Mouse (Mus musculus) CH12.LX (cell line): ENCODE measurements at regions not wholly inside any gene's neighbourhood (a gene's known extent, or its start where the extent isn't known, plus 50 kb on each side); places are given as distances from the start of the nearest gene placed in this dataset.

Experiments
- DNase-seq: peaks from one replicate; pipeline ENCODE4 v3.0.0-alpha.2; 2013; ENCODE audit errors: extremely low read depth
- H3K27ac ChIP-seq: 2 replicates; pipeline ENCODE4 v1.5.1; 2012; ENCODE audit warnings: low read depth, mild to moderate bottlenecking, control low read depth, moderate library complexity; ENCODE audit not compliant: insufficient read depth
- H3K27me3 ChIP-seq: replicated peaks from 2 replicates; pipeline ENCODE3; 2012; ENCODE audit warnings: inconsistent platforms
- H3K36me3 ChIP-seq, 2 experiments: replicated peaks in 1 of 2; 2 replicates each; pipeline versions ENCODE3 to v1.6.1; 2012; ENCODE audit warnings: inconsistent platforms in 1 of 2, low read length in 1 of 2, mild to moderate bottlenecking in 1 of 2, mixed read lengths in 1 of 2, moderate library complexity in 1 of 2; ENCODE audit not compliant: control insufficient read depth in 1 of 2, insufficient read depth in 1 of 2
- H3K4me1 ChIP-seq, 2 experiments: 2 replicates each; pipeline ENCODE4 v1.6.1; 2012; ENCODE audit warnings: inconsistent platforms in 1 of 2, moderate library complexity in 1 of 2; ENCODE audit not compliant: insufficient read depth in 2 of 2, control insufficient read depth in 1 of 2
- H3K4me2 ChIP-seq: 2 replicates; pipeline ENCODE4 v1.6.1; 2012; ENCODE audit warnings: low read depth, mild to moderate bottlenecking, control low read depth; ENCODE audit not compliant: poor library complexity, insufficient read depth, severe bottlenecking
- H3K4me3 ChIP-seq, 3 experiments: fragments of 150-350 bp in 1 of 3; sonication (generic) in 1 of 3; replicated peaks in 1 of 3; 2 replicates each; pipeline versions ENCODE3 to v1.5.1; 2011 to 2012; ENCODE audit warnings: low read depth in 2 of 3, low read length in 2 of 3, mild to moderate bottlenecking in 2 of 3, moderate library complexity in 2 of 3, control low read depth in 1 of 3, improper control_type of control experiment in 1 of 3, inconsistent platforms in 1 of 3, mixed read lengths in 1 of 3; ENCODE audit not compliant: poor library complexity in 1 of 3
- H3K79me2 ChIP-seq: replicated peaks from 2 replicates; pipeline ENCODE4 v1.6.1; 2012; ENCODE audit warnings: mild to moderate bottlenecking, moderate library complexity; ENCODE audit not compliant: control insufficient read depth, poor library complexity, insufficient read depth, severe bottlenecking; ENCODE audit errors: extremely low read depth
- H3K9ac ChIP-seq: 2 replicates; pipeline ENCODE4 v1.6.1; 2012; ENCODE audit warnings: low read depth, mild to moderate bottlenecking, control low read depth, moderate library complexity; ENCODE audit not compliant: insufficient read depth
- H3K9me3 ChIP-seq: replicated peaks from 2 replicates; pipeline ENCODE3; 2012; ENCODE audit warnings: low read length, inconsistent platforms, mixed read lengths
- BHLHE40 ChIP-seq: IDR thresholded peaks from 2 replicates; pipeline ENCODE4 v1.6.1; 2011; ENCODE audit warnings: mild to moderate bottlenecking, low read depth, low read length, improper control_type of control experiment
- ELF1 ChIP-seq: IDR thresholded peaks from 2 replicates; pipeline ENCODE4 v1.6.1; 2014; ENCODE audit warnings: low read depth, mild to moderate bottlenecking, inconsistent platforms, low read length, improper control_type of control experiment
- EP300 ChIP-seq: IDR thresholded peaks from 2 replicates; pipeline ENCODE4 v1.6.1; 2011; ENCODE audit warnings: low read length, improper control_type of control experiment
- HCFC1 ChIP-seq: IDR thresholded peaks from 2 replicates; pipeline ENCODE4 v1.6.1; 2012; ENCODE audit warnings: low read depth, mild to moderate bottlenecking, inconsistent platforms, low read length, improper control_type of control experiment
- JUND ChIP-seq: conservative IDR thresholded peaks from 2 replicates; pipeline ENCODE4 v1.6.1; 2011; ENCODE audit warnings: low read depth, low read length, improper control_type of control experiment
- MAX ChIP-seq: IDR thresholded peaks from 2 replicates; pipeline ENCODE4 v1.6.1; 2011; ENCODE audit warnings: low read length, improper control_type of control experiment
- MYC ChIP-seq: IDR thresholded peaks from 2 replicates; pipeline ENCODE4 v1.6.1; 2011; ENCODE audit warnings: low read depth, mild to moderate bottlenecking, improper control_type of control experiment, low read length
- POLR2AphosphoS2 ChIP-seq: IDR thresholded peaks from 2 replicates; pipeline ENCODE4 v1.6.1; 2011; ENCODE audit warnings: low read depth, low read length, improper control_type of control experiment
- SMC3 ChIP-seq: IDR thresholded peaks from 2 replicates; pipeline ENCODE4 v1.6.1; 2011; ENCODE audit warnings: low read depth, low read length, improper control_type of control experiment
- TBP ChIP-seq: conservative IDR thresholded peaks from 2 replicates; pipeline ENCODE4 v1.6.1; 2011; ENCODE audit warnings: low read depth, low read length, improper control_type of control experiment
- UBTF ChIP-seq: IDR thresholded peaks from 2 replicates; pipeline ENCODE4 v1.6.1; 2012; ENCODE audit warnings: low read depth, mild to moderate bottlenecking, inconsistent platforms, low read length, improper control_type of control experiment, moderate library complexity
- USF2 ChIP-seq: conservative IDR thresholded peaks from 2 replicates; pipeline ENCODE4 v1.6.1; 2011; ENCODE audit warnings: low read depth, low read length, improper control_type of control experiment
- ZNF384 ChIP-seq: IDR thresholded peaks from 2 replicates; pipeline ENCODE4 v1.6.1; 2012; ENCODE audit warnings: low read depth, low read length, improper control_type of control experiment, inconsistent platforms
- dilution Hi-C: fragments of 300-500 bp; cut with MboI; formaldehyde crosslinking; loops from 2 replicates; pipeline ENCODE4 v1.14.3; 2020; ENCODE audit warnings: low sequenced_read_pairs; ENCODE audit not compliant: extremely low pct_unique_long_range_greater_than_20kb, extremely low pct_ligation_motif_present
- in situ Hi-C: fragments of 300-500 bp; cut with MboI; formaldehyde crosslinking; loops from 3 replicates; pipeline ENCODE4 v1.14.3; 2019; ENCODE audit warnings: low sequenced_read_pairs, low pct_ligation_motif_present, low pct_unique_long_range_greater_than_20kb, mixed read lengths

GRCm38 (mm10) chr3:34489008-34489407, 161.2 kb upstream of the Sox2 start:
- H3K79me2 ChIP-seq, result no peaks in the 10 kb centered on the region
- no peak overlapping the region for H3K4me3 ChIP-seq
- dilution Hi-C loops (no loop called here), in situ Hi-C loops (no loop called here)
- no peak overlapping the region for H3K27ac ChIP-seq
- H3K36me3 ChIP-seq, result no peaks in the 10 kb centered on the region
- no peaks in the 10 kb centered on the region for H3K4me1 ChIP-seq
- H3K27me3 ChIP-seq, result no peaks in the 10 kb centered on the region
- peaks cover 5% of the 10 kb centered on the region for H3K9me3 ChIP-seq
- no peak overlapping the region for H3K9ac ChIP-seq
- DNase-seq, result no peak
- H3K4me2 ChIP-seq, result no peak overlapping the region
- no peak for TF ChIP-seq TBP
- no peak for TF ChIP-seq POLR2AphosphoS2
- TF ChIP-seq, all 38 proteins: peak for 0

DNA sequence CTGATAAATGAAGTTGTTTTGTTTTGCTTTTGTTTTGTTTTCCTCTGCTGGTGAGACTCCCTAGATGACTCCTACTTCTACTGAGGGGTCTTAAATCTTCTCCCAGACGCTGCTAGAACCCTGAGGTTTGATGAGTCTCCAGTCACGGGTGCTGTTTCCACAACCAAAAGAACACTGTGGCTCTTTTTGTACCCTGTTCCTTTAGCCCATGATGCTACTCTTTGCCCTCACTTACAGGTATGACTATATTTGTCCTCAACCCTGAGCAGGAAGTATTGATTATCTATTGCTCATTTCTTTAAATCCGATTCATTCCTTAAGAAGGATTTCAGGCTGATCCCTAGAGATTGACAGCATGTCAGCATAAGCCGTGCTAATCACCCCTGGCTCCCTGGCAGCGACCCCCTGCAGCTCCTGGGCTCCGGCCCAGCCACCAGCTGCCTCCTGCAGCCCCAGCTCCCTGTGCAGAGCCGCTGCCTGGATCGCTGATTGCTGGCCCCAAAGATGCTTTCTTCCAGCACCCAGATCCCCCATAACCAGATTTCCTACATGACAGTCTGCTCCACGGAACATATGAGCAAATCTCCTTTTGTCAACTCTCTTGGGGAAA, 163.7 kb upstream of the Sox2 start:
- Histone ChIP-seq H3K36me3 (no peaks in the 10 kb centered on the region), H3K9ac (no peak overlapping the region), H3K79me2 (no peaks in the 10 kb centered on the region), H3K4me1 (no peaks in the 10 kb centered on the region), H3K27ac (no peak overlapping the region), H3K9me3 (peaks cover 5% of the 10 kb centered on the region), H3K4me3 (no peak overlapping the region), H3K27me3 (no peaks in the 10 kb centered on the region), H3K4me2 (no peak overlapping the region)
- in situ Hi-C loops (no loop called here), dilution Hi-C loops (no loop called here)
- TF ChIP-seq SMC3, result no peak
- DNase-seq, result no peak

GRCm38 (mm10) chr3:34485345-34486223, 164.6 kb upstream of the Sox2 start:
- in situ Hi-C loops, result no loop called here
- Histone ChIP-seq H3K9me3 (peaks cover 5% of the 10 kb centered on the region), H3K4me1 (no peaks in the 10 kb centered on the region), H3K36me3 (no peaks in the 10 kb centered on the region), H3K9ac (no peak overlapping the region), H3K4me3 (no peak overlapping the region), H3K27me3 (no peaks in the 10 kb centered on the region), H3K79me2 (no peaks in the 10 kb centered on the region), H3K27ac (no peak overlapping the region), H3K4me2 (no peak overlapping the region)
- TF ChIP-seq JUND (no peak), MYC (no peak), ZNF384 (no peak), MAX (no peak), ELF1 (no peak), EP300 (no peak), UBTF (no peak), BHLHE40 (no peak), HCFC1 (no peak), TBP (no peak), USF2 (no peak)
- no peak for DNase-seq
- dilution Hi-C loops, result no loop called here
